Mouse (Mus musculus) testis, postnatal 14 days (tissue): ENCODE results near the gene Pth1r.

ENCODE experiments used
- DNase-seq: peaks from one replicate; pipeline ENCODE4 v3.0.0; 2021; ENCODE audit warnings: low spot score

The Pth1r gene

DNA sequence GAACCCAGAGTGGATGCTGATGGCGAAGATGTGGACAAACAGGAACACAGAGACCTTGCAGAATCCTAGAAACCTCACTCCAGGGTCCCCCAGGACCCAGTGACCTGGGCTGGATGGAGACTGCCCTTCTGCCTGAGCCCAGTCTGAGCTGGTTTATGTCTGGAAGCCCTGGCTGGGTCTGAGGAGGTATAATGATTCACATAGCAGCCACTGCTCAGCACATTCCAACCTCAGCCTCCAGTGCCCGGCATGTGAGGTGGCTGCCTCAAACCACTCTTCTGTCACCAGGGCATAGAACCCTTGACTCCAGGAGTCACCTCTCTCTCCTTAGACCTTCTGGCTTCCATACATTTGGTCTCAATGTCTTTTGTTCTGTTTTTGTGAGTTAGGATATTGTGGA, 1.5 kb upstream of the Pth1r start:
- no peak for DNase-seq

GRCm38 (mm10) chr9:110746238-110746637, 707 bp downstream of the Pth1r start:
- DNase-seq, result no peak

DNA sequence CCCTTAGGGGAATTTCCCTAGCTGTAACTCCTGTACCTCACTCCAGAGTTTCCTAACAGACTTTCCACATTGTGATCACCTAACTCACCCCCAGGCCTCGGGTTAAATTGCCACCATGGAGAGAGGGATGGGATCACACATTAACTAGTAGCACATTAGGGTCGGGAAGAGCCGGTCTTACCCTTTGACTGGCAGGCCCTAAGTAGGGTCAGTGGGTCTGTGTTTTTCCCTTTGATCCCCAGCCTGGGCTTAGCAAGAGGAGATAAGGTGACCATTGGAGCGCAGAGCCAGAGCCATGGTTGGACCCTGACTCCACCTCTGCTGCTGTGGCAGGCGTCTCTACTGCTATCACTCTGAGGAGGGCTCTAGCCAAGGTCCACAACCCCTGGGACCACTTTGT, 1.2 kb downstream of the Pth1r start:
- DNase-seq, result no peak

- DNase-seq, result no peak
Observed at GRCm38 (mm10) chr9:110743456-110744323, 3.3 kb downstream of the Pth1r start.

DNA sequence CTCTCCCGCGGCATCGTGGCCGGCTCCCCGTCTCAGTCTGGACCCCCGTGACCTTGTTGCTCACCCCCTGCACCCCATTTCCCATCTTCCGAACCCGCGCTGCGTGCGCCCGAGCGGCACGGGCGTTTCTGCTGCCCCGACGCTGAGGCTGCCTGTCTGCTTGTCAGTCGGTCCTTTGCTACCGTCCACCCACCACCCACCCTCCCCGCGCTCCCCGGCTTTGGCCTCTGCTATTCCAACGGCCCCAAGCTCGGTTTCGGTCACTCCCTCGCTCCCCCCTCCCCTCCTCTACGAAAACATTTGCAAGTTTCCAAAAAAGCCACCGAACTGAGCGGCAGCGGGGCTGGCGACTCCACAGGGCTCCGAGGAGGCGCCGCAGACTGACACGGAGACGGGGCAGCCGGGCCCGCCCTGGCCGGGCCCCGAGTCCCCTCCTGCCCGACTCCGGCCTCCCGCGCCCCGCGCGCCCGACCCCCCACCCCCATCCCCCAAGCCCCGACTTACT, 3.9 kb downstream of the Pth1r start:
- no peak for DNase-seq

DNA sequence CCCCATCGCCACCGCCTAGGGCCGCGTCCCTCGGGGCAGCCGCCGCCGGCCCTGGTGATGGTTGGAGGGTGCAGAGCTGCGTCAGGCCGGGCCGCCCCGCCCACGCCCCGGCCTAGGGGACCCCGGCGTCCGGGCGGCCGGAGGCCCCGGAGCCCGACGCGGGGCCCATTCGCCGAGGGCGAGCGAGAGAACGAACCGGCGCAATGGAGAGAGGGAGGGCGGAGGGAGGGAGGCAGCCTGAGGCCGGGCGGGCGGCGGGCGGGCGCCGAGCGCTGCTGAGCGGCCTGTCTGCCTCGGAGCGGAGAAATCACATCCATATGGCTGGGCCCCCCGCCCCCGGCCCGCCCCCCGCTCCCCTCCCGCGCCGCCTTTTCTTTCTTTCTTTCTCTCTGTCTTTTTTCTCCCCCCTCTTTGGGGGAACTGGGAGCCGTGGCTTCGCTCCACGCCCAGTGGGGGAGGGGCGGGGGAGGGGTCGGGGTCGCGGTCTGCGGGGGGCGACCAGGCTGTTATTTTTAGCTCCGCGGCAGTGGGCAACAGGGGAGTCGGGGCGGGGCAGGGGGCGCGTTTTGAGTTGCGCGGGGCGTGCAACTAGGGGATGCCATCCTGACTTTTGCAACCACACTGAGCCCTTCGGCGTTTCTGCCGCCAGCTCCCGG, 4.5 kb downstream of the Pth1r start:
- DNase-seq, result peak; percentile 59

DNA sequence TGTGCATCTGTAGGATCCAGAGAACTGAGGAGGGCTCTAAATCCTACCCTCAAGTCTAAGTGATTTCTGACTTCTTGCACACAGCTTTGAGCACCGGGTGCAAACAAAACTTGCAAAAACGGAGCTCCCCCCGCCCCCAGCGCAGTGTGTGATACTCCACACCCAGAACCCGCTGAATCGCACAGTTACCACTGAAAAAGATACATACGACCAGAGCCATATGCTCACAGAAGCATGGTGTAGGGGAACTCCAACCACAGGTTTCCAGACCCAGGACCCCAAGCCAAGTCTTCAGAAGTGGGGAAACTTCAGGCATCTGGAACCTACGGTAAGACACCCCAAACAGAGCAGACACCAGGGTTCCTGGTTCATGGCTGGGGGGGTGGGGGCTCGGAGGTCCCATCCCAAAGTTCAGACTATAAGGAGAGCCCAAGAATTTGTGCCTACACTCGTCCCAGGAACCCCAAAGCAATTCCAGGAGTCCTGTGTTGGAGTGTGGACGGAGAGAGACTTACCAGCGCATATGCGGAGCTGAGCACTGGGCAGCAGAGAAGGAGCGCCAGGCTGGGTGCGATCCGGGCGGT, 5.1 kb downstream of the Pth1r start, which contains the start of gene Myl3:
Myl3 (plus strand) TSS at position 151 of the 584 bp plus-strand sequence.
- no peak for DNase-seq

DNA sequence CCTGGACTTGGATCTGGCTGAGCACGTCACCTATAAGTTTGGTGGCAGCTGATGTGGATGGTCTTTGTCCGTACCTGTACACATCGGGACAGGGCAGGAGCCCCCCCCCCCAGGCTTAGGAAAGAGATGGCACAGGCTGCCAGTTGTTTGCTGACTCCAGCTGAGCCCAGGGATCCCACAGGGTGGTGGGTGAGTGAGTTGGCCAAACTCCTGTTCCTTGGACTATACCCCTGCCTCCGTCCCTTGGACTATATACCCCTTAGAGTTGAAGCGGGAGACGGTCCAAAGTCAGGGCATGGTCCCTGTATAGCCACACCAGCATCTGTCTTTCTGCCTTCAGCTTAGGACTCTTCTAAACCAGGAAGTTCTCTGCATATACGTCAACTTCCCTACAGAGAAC, 7.0 kb downstream of the Pth1r start:
- DNase-seq, result no peak

GRCm38 (mm10) chr9:110738054-110738453, 8.9 kb downstream of the Pth1r start:
- DNase-seq, result no peak

GRCm38 (mm10) chr9:110736362-110736761, 10.6 kb downstream of the Pth1r start:
- no peak for DNase-seq

GRCm38 (mm10) chr9:110734154-110734553, 12.8 kb downstream of the Pth1r start:
- DNase-seq, result no peak

GRCm38 (mm10) chr9:110733102-110733501, 13.8 kb downstream of the Pth1r start:
- no peak for DNase-seq

- peak; percentile 73 for DNase-seq
Observed at GRCm38 (mm10) chr9:110732623-110733022, 14.3 kb downstream of the Pth1r start.

DNA sequence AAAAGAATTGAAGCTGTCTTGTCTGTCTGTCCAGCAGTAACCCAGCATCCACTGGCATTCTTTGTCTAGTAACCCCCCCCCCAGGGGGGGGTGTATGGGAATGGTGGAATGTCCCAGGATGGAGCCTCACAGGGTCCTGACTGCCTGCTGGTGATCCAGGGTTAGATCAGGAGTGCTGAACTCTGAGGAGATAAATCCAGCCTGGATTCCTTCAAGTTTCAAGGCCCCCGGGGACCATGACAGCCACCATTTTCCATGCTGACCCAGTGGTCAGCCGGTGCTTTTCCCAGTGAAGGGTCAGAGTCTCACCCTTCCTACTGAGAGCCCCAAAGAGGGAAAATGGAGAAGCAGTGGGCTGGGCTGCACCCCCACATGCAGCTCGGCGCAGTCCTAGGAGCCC, 15.1 kb downstream of the Pth1r start:
- no peak for DNase-seq

- no peak for DNase-seq
Observed at GRCm38 (mm10) chr9:110729841-110730240, 17.1 kb downstream of the Pth1r start.

DNA sequence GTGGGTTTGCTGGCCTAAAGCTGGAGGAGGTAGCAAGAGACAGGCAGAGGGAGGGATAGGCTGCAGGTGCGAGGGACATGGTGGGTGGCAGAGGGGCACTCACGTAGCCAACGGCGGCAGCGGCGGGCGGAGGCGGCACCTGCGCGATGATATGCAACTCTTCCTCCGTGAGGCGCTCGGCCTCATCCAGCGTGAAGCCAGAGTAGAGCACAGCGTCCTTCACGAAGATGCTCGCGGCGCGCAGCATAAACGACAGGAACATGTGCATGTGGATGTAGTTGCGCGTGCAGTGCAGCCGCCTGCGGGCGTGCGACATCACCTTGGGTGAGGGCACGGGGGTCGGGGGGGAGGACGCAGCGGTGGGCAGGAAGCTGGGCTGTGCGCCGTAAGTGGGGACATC, 20.1 kb downstream of the Pth1r start:
- no peak for DNase-seq

DNA sequence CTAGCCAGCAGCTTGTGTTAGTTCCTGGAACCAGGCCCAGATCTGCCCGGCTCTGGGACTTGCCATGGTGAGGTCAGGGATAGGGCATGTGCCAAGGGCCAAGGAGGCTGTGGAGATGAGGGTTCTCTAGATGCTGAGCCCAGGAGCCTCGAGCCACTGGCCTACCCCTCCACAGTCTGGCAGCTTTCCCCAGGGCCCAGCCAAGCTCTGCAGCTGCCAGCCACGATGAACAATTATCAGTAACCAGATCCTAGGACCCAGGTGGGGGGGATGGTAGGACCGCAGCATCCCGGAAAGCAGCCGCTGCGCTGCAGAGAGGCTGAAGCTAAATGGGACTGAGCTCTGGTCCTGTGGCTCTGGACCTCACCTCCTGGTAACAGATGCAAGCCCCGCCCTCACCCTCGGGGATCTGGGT, 21.2 kb downstream of the Pth1r start:
- peak; percentile 59 for DNase-seq

- no peak for DNase-seq
Observed at GRCm38 (mm10) chr9:110722060-110722459, 24.9 kb downstream of the Pth1r start.

DNA sequence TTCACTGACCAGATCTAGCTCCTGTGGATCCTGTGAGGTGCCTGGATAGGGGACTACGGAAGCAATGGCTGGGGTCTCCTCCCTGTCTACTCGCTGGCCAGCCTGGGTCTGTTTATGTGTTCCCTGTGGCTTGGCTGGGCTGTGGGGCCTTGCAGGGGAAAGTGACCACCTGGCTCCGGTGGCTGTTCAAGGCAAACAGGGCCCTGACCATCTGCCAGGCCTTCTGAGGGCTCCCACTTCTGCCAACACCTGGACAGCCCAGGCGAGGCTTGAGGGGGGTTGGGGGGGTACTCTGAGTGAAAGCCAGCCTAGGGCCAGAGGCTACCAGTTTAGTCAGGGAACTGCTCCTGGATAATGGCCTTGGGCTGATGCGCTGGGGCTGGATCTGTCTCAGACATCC, 27.0 kb downstream of the Pth1r start:
- no peak for DNase-seq

DNA sequence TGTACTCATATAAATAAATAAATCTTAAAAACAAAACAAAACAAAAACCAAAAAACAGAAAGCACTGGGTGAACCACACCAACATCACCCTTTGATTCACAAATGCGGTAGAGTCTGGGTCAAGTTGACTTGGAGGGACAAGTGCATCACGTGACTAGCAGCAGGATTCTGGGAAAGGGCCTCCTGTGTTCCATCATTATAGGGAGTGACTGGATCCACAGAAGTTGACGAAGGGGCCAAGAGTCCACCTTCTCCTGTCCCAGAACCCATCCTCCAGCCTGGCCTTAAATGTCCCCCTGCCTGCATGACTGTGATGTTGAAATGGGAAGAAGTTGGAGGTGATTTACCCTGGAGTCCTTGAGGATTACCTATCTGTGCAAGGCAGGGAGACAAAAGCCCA, 28.1 kb downstream of the Pth1r start:
- DNase-seq, result no peak

DNA sequence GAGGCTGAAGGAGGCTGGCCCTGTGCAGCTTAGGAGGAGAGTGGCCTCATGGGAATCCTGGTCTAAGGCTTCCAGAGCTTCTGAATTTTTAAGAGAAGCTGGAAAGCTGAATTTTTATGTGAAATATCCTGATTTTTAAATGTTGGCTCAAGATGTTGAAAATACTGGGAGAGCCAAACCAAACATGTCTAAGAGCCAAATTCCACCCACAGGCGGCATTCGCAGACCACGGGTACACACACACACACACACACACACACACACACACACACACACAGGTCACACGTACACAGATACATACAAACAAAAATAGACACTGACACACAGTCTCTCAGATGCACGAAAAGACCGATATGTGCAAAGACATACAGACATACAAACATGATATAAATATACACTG, 28.9 kb downstream of the Pth1r start:
- DNase-seq, result no peak

- no peak for DNase-seq
Observed at GRCm38 (mm10) chr9:110716775-110717174, 30.2 kb downstream of the Pth1r start.

- DNase-seq, result no peak
Observed at GRCm38 (mm10) chr9:110715426-110715825, 31.5 kb downstream of the Pth1r start.
